Mouse (Mus musculus): ENCODE data around the gene Ckmt1. TPM values are rescaled to one million over a fixed set of nuclear protein-coding genes. Genes with fewer than 3 reads are reported as not detected.

Gene Ckmt1
- polyA plus RNA-seq (2012; rRNA removed; ENCODE audit: low replicate concordance) = 0.42 and 25.2 TPM in 2 replicates

DNA sequence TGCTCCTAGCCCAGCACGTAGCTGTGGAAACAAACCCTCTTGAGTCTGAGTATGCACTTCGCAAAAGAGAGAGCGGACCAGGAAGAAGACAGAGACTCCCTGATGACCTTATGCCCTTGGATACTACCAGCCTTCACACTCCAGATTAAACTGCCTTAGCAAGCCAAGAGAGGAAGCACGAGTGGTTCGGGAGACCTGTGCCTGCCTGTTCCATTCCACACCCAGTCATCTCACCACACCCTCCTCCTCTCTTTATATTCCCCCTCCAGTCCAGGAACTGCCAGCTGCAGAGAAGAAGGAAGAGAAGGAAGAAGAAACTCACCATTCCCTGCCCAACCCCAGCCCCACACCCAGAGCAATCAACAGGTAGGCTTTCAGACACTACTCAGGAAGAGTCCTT, at the start of gene Ckmt1:
Gene Ckmt1, plus strand, starts transcription at position 221 of the 400 bp plus-strand sequence.

DNA sequence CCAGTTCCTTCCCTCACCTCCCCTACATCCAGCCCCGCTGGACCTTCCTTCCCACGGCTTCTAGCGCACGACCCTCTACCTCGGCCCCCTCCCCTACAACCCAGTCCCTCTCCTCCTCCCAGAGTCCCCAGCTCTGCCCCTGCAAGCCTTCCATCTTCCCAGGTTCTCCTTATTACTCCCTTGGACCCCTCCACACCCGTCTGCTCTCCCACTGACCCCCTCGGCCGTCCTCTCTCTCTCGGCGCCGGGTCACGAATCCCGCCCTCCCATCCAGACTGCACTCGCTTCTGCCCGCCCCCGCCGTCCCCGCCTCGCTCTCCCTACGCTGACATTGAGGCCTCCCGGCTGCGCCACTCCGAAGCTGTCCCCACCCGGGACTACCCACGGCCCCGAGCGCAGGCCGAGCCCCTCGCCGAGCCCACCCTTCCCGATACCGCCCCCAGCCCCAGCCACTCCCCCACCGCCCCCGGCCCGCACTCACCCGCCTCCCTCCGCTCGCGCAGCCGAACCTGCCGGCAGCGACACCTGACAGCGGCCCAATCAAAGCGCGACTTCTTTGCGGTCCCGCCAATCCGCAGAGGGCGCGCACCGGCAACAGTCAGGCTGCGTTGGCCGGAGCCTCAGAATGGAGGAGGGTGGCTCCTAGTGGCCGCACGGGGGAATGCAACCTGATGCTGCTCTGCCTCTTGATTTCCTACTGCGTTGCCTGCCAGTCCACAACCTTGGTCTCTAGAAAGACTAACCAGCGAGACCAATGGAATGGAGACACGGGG, 2.5 kb upstream of the Ckmt1 start, which contains the start of gene Ppip5k1:
Gene Ppip5k1, minus strand, starts transcription at position 577 of the 773 bp plus-strand sequence.

DNA sequence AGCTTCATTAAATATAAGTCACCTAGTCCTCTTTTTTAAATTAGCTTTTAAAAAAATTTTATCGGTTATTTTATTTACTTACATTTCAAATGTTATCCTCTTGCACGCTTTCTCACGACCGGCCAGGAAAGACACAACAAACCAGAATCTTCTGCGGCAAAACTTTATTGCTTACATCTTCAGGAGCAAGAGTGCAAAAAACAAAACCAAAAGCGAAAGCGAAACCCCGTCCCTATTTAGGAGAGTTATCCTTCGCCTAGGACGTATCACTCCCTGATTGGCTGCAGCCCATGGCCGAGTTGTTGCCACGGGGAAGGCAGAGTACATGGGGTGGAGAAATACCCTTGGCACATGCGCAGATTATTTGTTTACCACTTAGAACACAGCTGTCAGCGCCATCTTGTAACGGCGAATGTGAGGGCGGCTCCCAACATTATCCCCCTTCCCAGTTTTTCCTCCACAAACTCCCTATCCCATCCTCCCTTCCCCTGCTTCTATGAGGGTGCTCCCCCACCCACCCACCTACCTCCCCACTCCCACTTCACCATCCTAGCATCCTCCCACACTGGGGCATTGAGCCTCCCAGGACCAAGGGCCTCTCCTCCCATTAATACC, 29.6 kb downstream of the Ckmt1 start, which contains the start of gene Strc:
Gene Strc, minus strand, starts transcription at position 208 of the 615 bp plus-strand sequence.

Other genes with a start within 250 kb of the Ckmt1 start
- 0.06 and 0.13 TPM in 2 replicates for gene Tgm7, start 247.9 kb upstream of the Ckmt1 start, polyA plus RNA-seq (2012; rRNA removed; ENCODE audit: low replicate concordance)
- 4.3 and 6.7 TPM in 2 replicates for gene Adal, start 217.3 kb upstream of the Ckmt1 start, polyA plus RNA-seq (2012; rRNA removed; ENCODE audit: low replicate concordance)
- 6.6 and 11.4 TPM in 2 replicates for gene Lcmt2, start 217.1 kb upstream of the Ckmt1 start, polyA plus RNA-seq (2012; rRNA removed; ENCODE audit: low replicate concordance)
- 27.3 and 41.4 TPM in 2 replicates for gene Tubgcp4, start 187.1 kb upstream of the Ckmt1 start, polyA plus RNA-seq (2012; rRNA removed; ENCODE audit: low replicate concordance)
- gene Zscan29, start 186.6 kb upstream of the Ckmt1 start, polyA plus RNA-seq (2012; rRNA removed; ENCODE audit: low replicate concordance) = 3.1 and 5.1 TPM in 2 replicates
- gene Trp53bp1, start 86.3 kb upstream of the Ckmt1 start, polyA plus RNA-seq (2012; rRNA removed; ENCODE audit: low replicate concordance) = 22.0 and 53.0 TPM in 2 replicates
- 4.3 and 18.5 TPM in 2 replicates for gene Map1a, start 68.1 kb upstream of the Ckmt1 start, polyA plus RNA-seq (2012; rRNA removed; ENCODE audit: low replicate concordance)
- gene Ppip5k1, start 2.3 kb upstream of the Ckmt1 start, polyA plus RNA-seq (2012; rRNA removed; ENCODE audit: low replicate concordance) = 57.7 and 96.8 TPM in 2 replicates
- 0.11 TPM in 1 of 2 replicates, not detected in the other for gene Strc, start 29.5 kb downstream of the Ckmt1 start, polyA plus RNA-seq (2012; rRNA removed; ENCODE audit: low replicate concordance)
- 163 and 618 TPM in 2 replicates for gene Pdia3, start 56.1 kb downstream of the Ckmt1 start, polyA plus RNA-seq (2012; rRNA removed; ENCODE audit: low replicate concordance)
- 3.1 and 4.3 TPM in 2 replicates for gene Catsper2, start 56.1 kb downstream of the Ckmt1 start, polyA plus RNA-seq (2012; rRNA removed; ENCODE audit: low replicate concordance)
- gene Ell3, start 86.6 kb downstream of the Ckmt1 start, polyA plus RNA-seq (2012; rRNA removed; ENCODE audit: low replicate concordance) = 0.26 and 2.6 TPM in 2 replicates
- gene Serf2, start 91.5 kb downstream of the Ckmt1 start, polyA plus RNA-seq (2012; rRNA removed; ENCODE audit: low replicate concordance) = 363 and 470 TPM in 2 replicates
- gene Hypk, start 95.6 kb downstream of the Ckmt1 start, polyA plus RNA-seq (2012; rRNA removed; ENCODE audit: low replicate concordance) = 7.2 and 9.2 TPM in 2 replicates
- 0.57 and 0.72 TPM in 2 replicates for gene Serinc4, start 99.1 kb downstream of the Ckmt1 start, polyA plus RNA-seq (2012; rRNA removed; ENCODE audit: low replicate concordance)
- gene Mfap1b, start 116.4 kb downstream of the Ckmt1 start, polyA plus RNA-seq (2012; rRNA removed; ENCODE audit: low replicate concordance) = 3.8 and 4.4 TPM in 2 replicates
- 4.0 and 5.1 TPM in 2 replicates for gene Mfap1a, start 149.0 kb downstream of the Ckmt1 start, polyA plus RNA-seq (2012; rRNA removed; ENCODE audit: low replicate concordance)
- gene Wdr76, start 149.0 kb downstream of the Ckmt1 start, polyA plus RNA-seq (2012; rRNA removed; ENCODE audit: low replicate concordance) = 2.5 and 4.3 TPM in 2 replicates